Mouse (Mus musculus) limb, embryonic 14.5 days (tissue): Measurements from ENCODE around the gene Ccl3. TPM values are rescaled to one million over a fixed set of nuclear protein-coding genes. Genes with fewer than 3 reads are reported as not detected.

ENCODE experiments used
- ATAC-seq: fragments of 200-750 bp; cut with Nextera tagmentation; 2 replicates; pipeline ENCODE4 v1.8.0; 2017; ENCODE audit warnings: low read depth, moderate number of reproducible peaks, moderate TSS enrichment; ENCODE audit not compliant: low FRiP score
- DNase-seq: peaks from one replicate; pipeline ENCODE4 v3.0.0-alpha.2; 2015; ENCODE audit warnings: low spot score
- H3K27ac ChIP-seq: fragments of 300-500 bp; sonication (generic); replicated peaks from 2 replicates; pipeline ENCODE4 v1.5.1; 2014; ENCODE audit warnings: low read depth, mild to moderate bottlenecking, low read length, moderate library complexity, mixed read lengths
- H3K27me3 ChIP-seq: fragments of 300-500 bp; sonication (generic); 2 replicates; pipeline ENCODE4 v1.6.1; 2014; ENCODE audit warnings: low read length, mixed read lengths; ENCODE audit not compliant: control insufficient read depth, insufficient read depth
- H3K36me3 ChIP-seq: fragments of 300-500 bp; sonication (generic); 2 replicates; pipeline ENCODE4 v1.6.1; 2014; ENCODE audit warnings: mild to moderate bottlenecking, low read length, moderate library complexity, mixed read lengths; ENCODE audit not compliant: control insufficient read depth, insufficient read depth
- H3K4me1 ChIP-seq: fragments of 300-500 bp; sonication (generic); 2 replicates; pipeline ENCODE4 v1.6.1; 2014; ENCODE audit warnings: antibody characterized with exemption, low read length, mixed read lengths; ENCODE audit not compliant: control insufficient read depth, insufficient read depth
- H3K4me2 ChIP-seq: fragments of 300-500 bp; sonication (generic); replicated peaks from 2 replicates; pipeline ENCODE4 v1.6.1; 2014; ENCODE audit warnings: low read depth, mild to moderate bottlenecking, low read length, moderate library complexity; ENCODE audit not compliant: severe bottlenecking
- H3K4me3 ChIP-seq: fragments of 300-500 bp; sonication (generic); replicated peaks from 2 replicates; pipeline ENCODE4 v1.5.1; 2014; ENCODE audit warnings: low read length
- H3K9ac ChIP-seq: fragments of 300-500 bp; sonication (generic); 2 replicates; pipeline ENCODE4 v1.6.1; 2014; ENCODE audit warnings: mild to moderate bottlenecking, low read depth, low read length, moderate library complexity; ENCODE audit not compliant: severe bottlenecking
- H3K9me3 ChIP-seq: fragments of 300-500 bp; sonication (generic); 2 replicates; pipeline ENCODE4 v1.6.1; 2016; ENCODE audit warnings: low read length; ENCODE audit not compliant: control insufficient read depth
- POLR2A ChIP-seq: fragments of 200-500 bp; IDR thresholded peaks from 2 replicates; pipeline ENCODE4 v1.8.0; 2012; ENCODE audit warnings: inconsistent platforms, mild to moderate bottlenecking, moderate library complexity, borderline replicate concordance; ENCODE audit not compliant: insufficient read depth, insufficient read length; ENCODE audit errors: extremely low read depth
- WGBS: fragments of 180-500 bp; shearing (Covaris S2); extraction: QIAGEN DNeasy Blood & Tissue Kit; methylation state at CpG from one replicate; pipeline ENCODE4 v1.1.7; 2014; 5-methylcytosine and 5-hydroxymethylcytosine counted together
- polyA plus RNA-seq, 2 experiments: library from polyadenylated mRNA; depleted of rRNA in 1 of 2; stranded (reverse) in 1 of 2; unstranded in 1 of 2; fragments of >200 nt; fragmentation: Nextera tagmentation in 1 of 2; extraction: Ambion mirVana in 1 of 2; gene quantifications; 2 replicates each; pipeline versions ENCODE4 v1.2.1 to v1.2.3; 2012 to 2014

Ccl3 gene
- polyA plus RNA-seq, 2 experiments, result 1.4 to 1.9 TPM

DNA sequence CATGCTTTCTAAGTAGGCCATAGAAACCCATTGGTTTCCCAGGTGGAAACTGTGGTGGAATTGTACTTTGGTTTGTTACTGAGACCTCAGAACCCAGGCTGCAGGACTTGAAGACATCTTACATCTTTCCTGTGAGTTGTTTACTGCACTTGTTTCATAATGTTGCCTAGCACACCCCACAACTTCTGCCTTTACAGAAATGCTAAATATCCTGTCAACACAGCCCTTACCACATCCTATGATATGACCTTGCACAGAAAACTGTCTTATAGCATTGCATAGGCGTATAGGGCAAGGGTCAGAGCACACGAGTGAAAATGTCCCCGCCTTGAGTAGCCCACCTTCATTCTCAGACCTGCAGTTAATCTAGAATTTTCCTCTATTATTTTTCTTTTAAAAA is 43.6 kb downstream of the Ccl3 start:
- TF ChIP-seq POLR2A, result no peak
- Histone ChIP-seq H3K4me3 (no peak overlapping the region), H3K9ac (no peak overlapping the region), H3K9me3 (no peaks in the 10 kb centered on the region), H3K4me1 (no peaks in the 10 kb centered on the region), H3K27ac (no peak overlapping the region), H3K36me3 (no peaks in the 10 kb centered on the region), H3K4me2 (no peak overlapping the region), H3K27me3 (no peaks in the 10 kb centered on the region)
- 89% methylated on average over 3 of the region's 3 CpGs for WGBS
- ATAC-seq (no peak), DNase-seq (no peak)

DNA sequence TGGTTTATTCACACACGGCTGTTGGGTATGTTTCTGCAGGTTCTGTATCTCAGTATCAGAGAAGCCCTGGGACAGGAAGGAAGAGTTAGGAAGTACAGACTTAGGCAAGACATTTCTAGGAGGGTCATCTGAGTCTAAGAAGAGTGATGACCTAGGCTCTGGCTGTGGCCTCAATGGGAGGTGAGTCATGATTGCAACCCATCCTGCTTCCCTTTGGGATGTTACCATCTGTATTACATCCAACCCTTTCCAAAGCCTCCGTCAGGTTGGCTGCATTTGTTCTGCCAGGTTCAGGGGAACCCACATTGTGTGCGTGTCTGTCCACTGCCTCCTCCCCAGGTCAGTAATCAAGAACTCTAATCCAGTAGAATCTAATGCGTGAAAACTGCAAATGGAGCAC is 44.5 kb downstream of the Ccl3 start:
- H3K4me1 ChIP-seq, result no peaks in the 10 kb centered on the region
- no peaks in the 10 kb centered on the region for H3K36me3 ChIP-seq
- TF ChIP-seq POLR2A, result no peak
- no peak overlapping the region for H3K9ac ChIP-seq
- H3K27ac ChIP-seq, result no peak overlapping the region
- DNase-seq, result no peak
- WGBS, result 82% methylated on average over 4 of the region's 4 CpGs
- H3K9me3 ChIP-seq, result no peaks in the 10 kb centered on the region
- no peak overlapping the region for H3K4me3 ChIP-seq
- no peak for ATAC-seq
- H3K4me2 ChIP-seq, result no peak overlapping the region
- H3K27me3 ChIP-seq, result no peaks in the 10 kb centered on the region

DNA sequence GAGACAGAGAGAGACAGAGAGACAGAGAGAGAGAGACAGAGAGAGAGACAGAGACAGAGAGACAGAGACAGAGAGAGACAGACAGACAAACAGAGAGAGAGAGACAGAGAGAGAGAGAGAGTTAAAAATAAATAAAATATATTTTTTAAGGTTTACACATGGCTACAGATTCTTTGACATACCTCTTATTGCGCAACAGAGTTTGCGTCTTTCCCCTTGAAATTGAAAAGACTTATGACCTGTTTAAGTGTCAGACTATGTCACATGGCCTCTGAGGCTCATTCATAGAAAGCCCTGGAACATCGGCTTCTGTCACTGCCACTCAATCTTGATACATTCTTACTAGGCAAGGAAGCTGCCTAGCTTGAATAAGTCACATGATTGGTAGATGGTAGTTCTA is 45.8 kb downstream of the Ccl3 start:
- Histone ChIP-seq H3K4me1 (no peaks in the 10 kb centered on the region), H3K9me3 (no peaks in the 10 kb centered on the region), H3K9ac (no peak overlapping the region), H3K27me3 (no peaks in the 10 kb centered on the region), H3K36me3 (no peaks in the 10 kb centered on the region), H3K4me2 (no peak overlapping the region), H3K27ac (no peak overlapping the region), H3K4me3 (no peak overlapping the region)
- ATAC-seq (no peak), DNase-seq (no peak)
- no peak for TF ChIP-seq POLR2A
- WGBS, result 86% methylated on average over 3 of the region's 3 CpGs

DNA sequence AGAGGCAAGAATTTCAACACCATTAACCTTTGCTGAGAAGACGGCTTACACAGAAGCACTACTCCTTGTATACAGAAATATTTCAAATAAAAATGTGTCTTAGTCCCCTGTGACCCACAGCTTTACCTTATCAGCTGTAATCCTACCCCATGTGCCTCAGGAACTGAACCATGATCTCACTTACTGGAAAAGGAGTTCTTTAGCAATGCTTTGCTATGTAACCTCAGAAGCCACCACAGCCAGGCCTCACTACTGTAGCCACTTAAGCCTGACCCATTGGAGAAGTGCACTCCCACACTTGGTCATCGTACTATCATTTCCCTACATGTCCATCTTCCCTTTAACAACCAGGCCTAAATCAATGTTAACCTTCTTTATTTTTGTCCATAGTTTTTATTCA is 48.6 kb downstream of the Ccl3 start:
- DNase-seq (no peak), ATAC-seq (no peak)
- Histone ChIP-seq H3K36me3 (no peaks in the 10 kb centered on the region), H3K27ac (no peak overlapping the region), H3K4me1 (no peaks in the 10 kb centered on the region), H3K4me2 (no peak overlapping the region), H3K9me3 (no peaks in the 10 kb centered on the region), H3K27me3 (no peaks in the 10 kb centered on the region), H3K4me3 (no peak overlapping the region), H3K9ac (no peak overlapping the region)
- no peak for TF ChIP-seq POLR2A
- WGBS, result 71% methylated on average over 2 of the region's 2 CpGs

DNA sequence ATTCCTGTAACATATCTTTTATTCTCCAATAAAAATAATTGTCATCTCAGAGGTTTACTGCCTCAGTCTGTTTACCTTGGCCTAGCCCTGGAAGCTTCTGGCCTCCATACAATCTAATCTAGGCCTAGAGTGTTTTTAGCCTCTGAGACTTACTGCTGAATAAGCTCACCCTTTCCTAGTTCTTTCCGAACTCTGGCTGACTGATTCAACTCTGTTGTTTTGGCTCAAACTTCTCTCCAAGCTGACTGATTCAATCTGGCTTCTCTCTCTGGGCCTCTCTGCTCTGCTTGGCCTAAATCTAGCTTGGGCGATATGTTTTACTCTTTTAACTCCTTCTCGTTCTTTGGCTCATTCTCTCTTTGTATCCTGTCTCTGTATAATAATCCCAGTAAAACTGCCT is 50.2 kb downstream of the Ccl3 start:
- ATAC-seq, result no peak
- WGBS, result 77% methylated on average over 3 of the region's 3 CpGs
- no peak overlapping the region for H3K4me3 ChIP-seq
- no peak overlapping the region for H3K27ac ChIP-seq
- H3K4me1 ChIP-seq, result no peaks in the 10 kb centered on the region
- no peak for TF ChIP-seq POLR2A
- no peak overlapping the region for H3K4me2 ChIP-seq
- H3K9me3 ChIP-seq, result no peaks in the 10 kb centered on the region
- H3K36me3 ChIP-seq, result no peaks in the 10 kb centered on the region
- DNase-seq, result peak; percentile 25
- H3K9ac ChIP-seq, result no peak overlapping the region
- no peaks in the 10 kb centered on the region for H3K27me3 ChIP-seq

DNA sequence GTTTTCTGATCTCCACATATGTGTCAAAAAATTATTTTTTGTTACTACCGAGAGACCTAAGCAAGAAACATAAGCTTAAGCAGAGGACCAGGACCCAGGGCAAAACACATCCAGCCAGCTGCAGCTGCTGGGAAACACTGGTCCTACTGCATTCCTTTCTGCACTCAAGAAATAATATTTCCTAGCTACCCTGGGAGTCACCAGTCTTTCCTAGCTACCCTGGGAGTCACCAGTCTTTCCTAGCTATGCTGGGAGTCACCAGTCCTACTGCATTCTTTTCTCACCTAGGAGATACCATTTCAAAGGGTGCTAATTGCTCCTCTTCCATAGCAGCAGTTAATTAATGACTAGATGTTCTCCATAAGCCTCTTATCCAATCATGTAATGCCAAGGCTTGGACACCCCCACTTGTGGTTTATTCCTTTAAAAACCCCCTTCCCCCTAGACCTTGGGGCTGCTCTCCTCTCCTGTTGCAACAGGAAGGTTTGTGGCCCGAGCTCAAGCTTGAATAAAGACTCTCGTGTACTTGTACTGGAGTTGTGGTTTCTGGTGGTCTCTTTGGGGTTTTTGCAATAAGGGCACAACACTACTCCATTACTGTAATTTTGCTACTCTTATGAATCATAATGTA is 50.8 kb downstream of the Ccl3 start:
- DNase-seq (peak; percentile 31), ATAC-seq (no peak)

More for the DNA sequence above, 50.8 kb downstream of the Ccl3 start:
- Histone ChIP-seq H3K9ac (no peak overlapping the region), H3K36me3 (no peaks in the 10 kb centered on the region), H3K4me2 (no peak overlapping the region), H3K9me3 (no peaks in the 10 kb centered on the region), H3K4me3 (no peak overlapping the region), H3K27me3 (no peaks in the 10 kb centered on the region), H3K27ac (no peak overlapping the region), H3K4me1 (no peaks in the 10 kb centered on the region)
- no peak for TF ChIP-seq POLR2A
- 65% methylated on average over 3 of the region's 3 CpGs for WGBS

Other genes with a start within 250 kb of the Ccl3 start
- 8.4 and 12.3 TPM in 2 replicates for gene Rasl10b, start 240.2 kb downstream of the Ccl3 start, polyA plus RNA-seq (2012; rRNA removed)
- gene Rasl10b, start 240.2 kb downstream of the Ccl3 start, polyA plus RNA-seq (2014; fragmentation: Nextera tagmentation; extraction: Ambion mirVana), result 2.2 and 2.4 TPM in 2 replicates
- gene Gas2l2, start 219.9 kb downstream of the Ccl3 start, polyA plus RNA-seq (2012; rRNA removed), result 0.03 and 0.04 TPM in 2 replicates
- not detected in 2 replicates for gene Gas2l2, start 219.9 kb downstream of the Ccl3 start, polyA plus RNA-seq (2014; fragmentation: Nextera tagmentation; extraction: Ambion mirVana)
- 0.57 and 1.2 TPM in 2 replicates for gene 1700020L24Rik, start 211.7 kb downstream of the Ccl3 start, polyA plus RNA-seq (2012; rRNA removed)
- 0.33 and 0.39 TPM in 2 replicates for gene 1700020L24Rik, start 211.7 kb downstream of the Ccl3 start, polyA plus RNA-seq (2014; fragmentation: Nextera tagmentation; extraction: Ambion mirVana)
- gene Mmp28, start 186.3 kb downstream of the Ccl3 start, polyA plus RNA-seq (2012; rRNA removed), result 4.6 and 5.7 TPM in 2 replicates
- 2.4 and 3.6 TPM in 2 replicates for gene Mmp28, start 186.3 kb downstream of the Ccl3 start, polyA plus RNA-seq (2014; fragmentation: Nextera tagmentation; extraction: Ambion mirVana)
- 60.0 and 103 TPM in 2 replicates for gene Taf15, start 176.3 kb downstream of the Ccl3 start, polyA plus RNA-seq (2012; rRNA removed)
- 8.3 and 10.9 TPM in 2 replicates for gene Taf15, start 176.3 kb downstream of the Ccl3 start, polyA plus RNA-seq (2014; fragmentation: Nextera tagmentation; extraction: Ambion mirVana)
- gene Heatr9, start 127.2 kb downstream of the Ccl3 start, polyA plus RNA-seq (2012; rRNA removed), result not detected in 2 replicates
- not detected in 2 replicates for gene Heatr9, start 127.2 kb downstream of the Ccl3 start, polyA plus RNA-seq (2014; fragmentation: Nextera tagmentation; extraction: Ambion mirVana)
- gene Ccl5, start 118.8 kb downstream of the Ccl3 start, polyA plus RNA-seq (2012; rRNA removed), result 0.48 and 0.81 TPM in 2 replicates
- 0.70 and 0.81 TPM in 2 replicates for gene Ccl5, start 118.8 kb downstream of the Ccl3 start, polyA plus RNA-seq (2014; fragmentation: Nextera tagmentation; extraction: Ambion mirVana)
- gene Ccl9, start 70.7 kb downstream of the Ccl3 start, polyA plus RNA-seq (2012; rRNA removed), result 3.0 and 4.2 TPM in 2 replicates
- 6.8 and 7.3 TPM in 2 replicates for gene Ccl9, start 70.7 kb downstream of the Ccl3 start, polyA plus RNA-seq (2014; fragmentation: Nextera tagmentation; extraction: Ambion mirVana)
- 1.5 and 2.0 TPM in 2 replicates for gene Ccl6, start 56.3 kb downstream of the Ccl3 start, polyA plus RNA-seq (2012; rRNA removed)
- 5.0 and 6.5 TPM in 2 replicates for gene Ccl6, start 56.3 kb downstream of the Ccl3 start, polyA plus RNA-seq (2014; fragmentation: Nextera tagmentation; extraction: Ambion mirVana)
- not detected in 2 replicates for gene Rpl9-ps1, start 3.7 kb downstream of the Ccl3 start, polyA plus RNA-seq (2012; rRNA removed)
- gene Rpl9-ps1, start 3.7 kb downstream of the Ccl3 start, polyA plus RNA-seq (2014; fragmentation: Nextera tagmentation; extraction: Ambion mirVana), result not detected in 2 replicates
- 0.80 and 0.88 TPM in 2 replicates for gene Ccl4, start 13.2 kb upstream of the Ccl3 start, polyA plus RNA-seq (2012; rRNA removed)
- gene Ccl4, start 13.2 kb upstream of the Ccl3 start, polyA plus RNA-seq (2014; fragmentation: Nextera tagmentation; extraction: Ambion mirVana), result 1.0 and 1.2 TPM in 2 replicates
- 1.2 and 1.3 TPM in 2 replicates for gene Wfdc17, start 54.6 kb upstream of the Ccl3 start, polyA plus RNA-seq (2012; rRNA removed)
- gene Wfdc17, start 54.6 kb upstream of the Ccl3 start, polyA plus RNA-seq (2014; fragmentation: Nextera tagmentation; extraction: Ambion mirVana), result 3.0 and 3.2 TPM in 2 replicates
- 0.24 and 0.35 TPM in 2 replicates for gene Wfdc18, start 59.7 kb upstream of the Ccl3 start, polyA plus RNA-seq (2012; rRNA removed)
- 0.40 and 0.43 TPM in 2 replicates for gene Wfdc18, start 59.7 kb upstream of the Ccl3 start, polyA plus RNA-seq (2014; fragmentation: Nextera tagmentation; extraction: Ambion mirVana)
- 1.3 TPM in 1 of 2 replicates, not detected in the other for gene Wfdc21, start 97.6 kb upstream of the Ccl3 start, polyA plus RNA-seq (2012; rRNA removed)
- not detected in 2 replicates for gene Wfdc21, start 97.6 kb upstream of the Ccl3 start, polyA plus RNA-seq (2014; fragmentation: Nextera tagmentation; extraction: Ambion mirVana)
- gene Heatr6, start 104.3 kb upstream of the Ccl3 start, polyA plus RNA-seq (2012; rRNA removed), result 22.5 and 27.5 TPM in 2 replicates
- gene Heatr6, start 104.3 kb upstream of the Ccl3 start, polyA plus RNA-seq (2014; fragmentation: Nextera tagmentation; extraction: Ambion mirVana), result 26.0 and 29.5 TPM in 2 replicates
- 0.04 TPM in 1 of 2 replicates, not detected in the other for gene Hnf1b, start 200.7 kb upstream of the Ccl3 start, polyA plus RNA-seq (2012; rRNA removed)
- 0.08 TPM in 1 of 2 replicates, not detected in the other for gene Hnf1b, start 200.7 kb upstream of the Ccl3 start, polyA plus RNA-seq (2014; fragmentation: Nextera tagmentation; extraction: Ambion mirVana)